Mouse (Mus musculus) testis, adult 2 months (tissue): ENCODE data around the gene Ptrh2. TPM values are rescaled to one million over a fixed set of nuclear protein-coding genes. Genes with fewer than 3 reads are reported as not detected.
"Not testable (repeated sequence)": the region's sequence is repeated elsewhere in the genome, so short reads cannot be mapped to it uniquely, and the experiment has no call there.

ENCODE experiments used
- H3K27ac ChIP-seq: fragments of 200-500 bp; 2 replicates; pipeline ENCODE4 v1.5.1; 2012; ENCODE audit warnings: low read depth, low read length; ENCODE audit not compliant: control insufficient read depth, insufficient read depth
- H3K27me3 ChIP-seq: fragments of 200-500 bp; 2 replicates; pipeline ENCODE4 v1.6.1; 2012; ENCODE audit warnings: mild to moderate bottlenecking, low read length, moderate library complexity; ENCODE audit not compliant: control insufficient read depth, insufficient read depth
- H3K36me3 ChIP-seq: fragments of 200-500 bp; 2 replicates; pipeline ENCODE4 v1.6.1; 2012; ENCODE audit warnings: mild to moderate bottlenecking, low read length; ENCODE audit not compliant: control insufficient read depth, insufficient read depth
- H3K4me1 ChIP-seq: fragments of 200-500 bp; 2 replicates; pipeline ENCODE4 v1.6.1; 2012; ENCODE audit warnings: low read length; ENCODE audit not compliant: control insufficient read depth, insufficient read depth
- H3K4me3 ChIP-seq: fragments of 200-500 bp; 2 replicates; pipeline ENCODE4 v1.5.1; 2012; ENCODE audit warnings: low read depth, mild to moderate bottlenecking, low read length, moderate library complexity, mixed read lengths; ENCODE audit not compliant: control insufficient read depth
- CTCF ChIP-seq: fragments of 200-500 bp; IDR thresholded peaks from 2 replicates; pipeline ENCODE4 v1.5.1; 2012; ENCODE audit warnings: low read depth, mild to moderate bottlenecking, inconsistent platforms, low read length, moderate library complexity; ENCODE audit not compliant: control insufficient read depth, insufficient read depth, insufficient replicate concordance
- POLR2A ChIP-seq: fragments of 200-500 bp; IDR thresholded peaks from 2 replicates; pipeline ENCODE4 v1.6.1; 2012; ENCODE audit warnings: low read depth, mild to moderate bottlenecking, inconsistent platforms, low read length, moderate library complexity; ENCODE audit not compliant: control insufficient read depth
- polyA plus RNA-seq: library from polyadenylated mRNA; depleted of rRNA; stranded (reverse); fragments of >200 nt; gene quantifications from 2 replicates; pipeline ENCODE4 v1.2.3, GENCODE M21; 2012

Ptrh2 gene
- polyA plus RNA-seq, 1 experiment, result 3.4 TPM

GRCm38 (mm10) chr11:86731443-86731842 is 47.7 kb downstream of the Ptrh2 start:
- TF ChIP-seq POLR2A, result no peak
- TF ChIP-seq CTCF, result no peak
- Histone ChIP-seq H3K27me3 (no peaks in the 10 kb centered on the region), H3K27ac (no peak overlapping the region), H3K4me3 (no peak overlapping the region), H3K4me1 (no peaks in the 10 kb centered on the region), H3K36me3 (peaks cover 1% of the 10 kb centered on the region; the same call in 1 of the 2 replicates)

GRCm38 (mm10) chr11:86734241-86734939 is 50.6 kb downstream of the Ptrh2 start:
- Histone ChIP-seq H3K4me3 (no peak overlapping the region), H3K4me1 (no peaks in the 10 kb centered on the region; the same call in 1 of the 2 replicates), H3K27ac (no peak overlapping the region), H3K36me3 (peaks cover 1% of the 10 kb centered on the region; the same call in 1 of the 2 replicates), H3K27me3 (no peaks in the 10 kb centered on the region)
- TF ChIP-seq POLR2A (no peak), CTCF (no peak)

DNA sequence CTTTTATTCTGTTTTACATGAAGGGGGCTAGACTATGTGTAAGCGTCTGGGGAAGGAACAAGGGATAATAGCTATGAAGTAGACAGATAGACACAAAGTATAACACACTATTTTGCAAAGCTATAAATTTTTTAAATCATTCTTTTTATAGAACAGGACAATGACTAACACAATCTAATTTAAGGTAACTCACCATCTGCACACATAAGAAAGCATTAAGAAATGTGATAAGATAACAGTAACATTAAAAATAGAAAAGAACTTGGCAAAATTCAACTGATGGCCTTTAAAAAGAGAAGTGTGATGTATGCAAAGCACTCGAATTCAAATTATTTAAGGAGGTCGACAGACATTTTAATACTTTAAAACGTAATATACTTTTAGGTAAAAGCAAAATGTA is 51.2 kb downstream of the Ptrh2 start:
- no peak overlapping the region for H3K27ac ChIP-seq
- no peak for TF ChIP-seq CTCF
- H3K4me3 ChIP-seq, result no peak overlapping the region
- no peaks in the 10 kb centered on the region for H3K27me3 ChIP-seq
- H3K36me3 ChIP-seq, result peaks cover 1% of the 10 kb centered on the region; the same call in 1 of the 2 replicates
- H3K4me1 ChIP-seq, result no peaks in the 10 kb centered on the region; the same call in 1 of the 2 replicates

GRCm38 (mm10) chr11:86737301-86738000 is 53.7 kb downstream of the Ptrh2 start:
- Histone ChIP-seq H3K27ac (no peak overlapping the region), H3K4me1 (no peaks in the 10 kb centered on the region; the same call in 1 of the 2 replicates), H3K36me3 (no peaks in the 10 kb centered on the region; the same call in 1 of the 2 replicates), H3K4me3 (no peak overlapping the region), H3K27me3 (no peaks in the 10 kb centered on the region)
- TF ChIP-seq CTCF (no peak), POLR2A (no peak)

- not testable (repeated sequence) for H3K36me3 ChIP-seq, H3K27ac ChIP-seq, H3K27me3 ChIP-seq, H3K4me1 ChIP-seq, H3K4me3 ChIP-seq
Observed at GRCm38 (mm10) chr11:86738308-86738707, 54.5 kb downstream of the Ptrh2 start.

GRCm38 (mm10) chr11:86738956-86739355 is 55.2 kb downstream of the Ptrh2 start:
- no peaks in the 10 kb centered on the region; the same call in 1 of the 2 replicates for H3K4me1 ChIP-seq
- TF ChIP-seq CTCF, result no peak
- no peak for TF ChIP-seq POLR2A
- H3K27ac ChIP-seq, result no peak overlapping the region
- no peak overlapping the region for H3K4me3 ChIP-seq
- no peaks in the 10 kb centered on the region for H3K27me3 ChIP-seq
- H3K36me3 ChIP-seq, result no peaks in the 10 kb centered on the region; the same call in 1 of the 2 replicates

GRCm38 (mm10) chr11:86739470-86739869 is 55.7 kb downstream of the Ptrh2 start:
- Histone ChIP-seq H3K27ac (no peak overlapping the region), H3K4me1 (no peaks in the 10 kb centered on the region; the same call in 1 of the 2 replicates), H3K27me3 (no peaks in the 10 kb centered on the region), H3K4me3 (no peak overlapping the region), H3K36me3 (no peaks in the 10 kb centered on the region; the same call in 1 of the 2 replicates)
- TF ChIP-seq CTCF, result no peak
- TF ChIP-seq POLR2A, result no peak
